Mouse (Mus musculus): ENCODE measurements at regions not wholly inside any gene's neighbourhood (a gene's known extent, or its start where the extent isn't known, plus 50 kb on each side); places are given as distances from the start of the nearest gene placed in this dataset.

- Histone ChIP-seq H3K36me3 (replicated peaks; ENCODE audit: low read length) (no peaks in the 10 kb centered on the region), H3K4me3 (replicated peaks) (no peak overlapping the region), H3K9me3 (peaks cover 38% of the 10 kb centered on the region), H3K4me1 (peaks cover 32% of the 10 kb centered on the region), H3K27me3 (replicated peaks) (peaks cover 22% of the 10 kb centered on the region)
- TF ChIP-seq GATA1 (IDR thresholded peaks at IDR 0.05; ENCODE audit: borderline replicate concordance, low read length), result no peak
These were observed 73.7 kb upstream of the 1700021F07Rik start for GRCm38 (mm10) chr2:173448546-173449187.

- H3K27me3 ChIP-seq (replicated peaks), result peaks cover 20% of the 10 kb centered on the region
- H3K4me3 ChIP-seq (replicated peaks), result no peak overlapping the region
- peaks cover 39% of the 10 kb centered on the region for H3K9me3 ChIP-seq
- TF ChIP-seq FLI1 (IDR thresholded peaks at IDR 0.05; ENCODE audit: low read length) (no peak), GATA1 (IDR thresholded peaks at IDR 0.05; ENCODE audit: borderline replicate concordance, low read length) (no peak)
- peaks cover 28% of the 10 kb centered on the region for H3K4me1 ChIP-seq
- H3K36me3 ChIP-seq (replicated peaks; ENCODE audit: low read length), result no peaks in the 10 kb centered on the region
These were observed 73.2 kb upstream of the 1700021F07Rik start for GRCm38 (mm10) chr2:173449198-173449597.

- peak overlapping the region; percentile 69 for H3K4me3 ChIP-seq (replicated peaks)
These were observed 70.3 kb upstream of the 1700021F07Rik start for GRCm38 (mm10) chr2:173451993-173452481.

GRCm38 (mm10) chr2:173452800-173453199 is 69.6 kb upstream of the 1700021F07Rik start:
- Histone ChIP-seq H3K36me3 (replicated peaks; ENCODE audit: low read length) (no peaks in the 10 kb centered on the region), H3K4me1 (peaks cover 22% of the 10 kb centered on the region), H3K9me3 (peaks cover 40% of the 10 kb centered on the region), H3K27me3 (replicated peaks) (peaks cover 16% of the 10 kb centered on the region), H3K4me3 (replicated peaks) (no peak overlapping the region)
- TF ChIP-seq FLI1 (IDR thresholded peaks at IDR 0.05; ENCODE audit: low read length), result no peak
- no peak for TF ChIP-seq GATA1 (IDR thresholded peaks at IDR 0.05; ENCODE audit: borderline replicate concordance, low read length)

More at GRCm38 (mm10) chr2:173451993-173452481, 70.3 kb upstream of the 1700021F07Rik start:
- Histone ChIP-seq H3K36me3 (replicated peaks; ENCODE audit: low read length) (no peaks in the 10 kb centered on the region), H3K9me3 (peaks cover 46% of the 10 kb centered on the region), H3K4me1 (peaks cover 22% of the 10 kb centered on the region), H3K27me3 (replicated peaks) (peaks cover 10% of the 10 kb centered on the region)
- TF ChIP-seq FLI1 (IDR thresholded peaks at IDR 0.05; ENCODE audit: low read length) (no peak), GATA1 (IDR thresholded peaks at IDR 0.05; ENCODE audit: borderline replicate concordance, low read length) (no peak)

GRCm38 (mm10) chr2:173453569-173454405 is 68.6 kb upstream of the 1700021F07Rik start:
- peaks cover 30% of the 10 kb centered on the region for H3K9me3 ChIP-seq
- no peak overlapping the region for H3K4me3 ChIP-seq (replicated peaks)
- TF ChIP-seq FLI1 (IDR thresholded peaks at IDR 0.05; ENCODE audit: low read length) (no peak), GATA1 (IDR thresholded peaks at IDR 0.05; ENCODE audit: borderline replicate concordance, low read length) (no peak)

GRCm38 (mm10) chr2:173454741-173455140 is 67.6 kb upstream of the 1700021F07Rik start:
- no peak for TF ChIP-seq GATA1 (IDR thresholded peaks at IDR 0.05; ENCODE audit: borderline replicate concordance, low read length)
- no peak for TF ChIP-seq FLI1 (IDR thresholded peaks at IDR 0.05; ENCODE audit: low read length)
- no peaks in the 10 kb centered on the region for H3K36me3 ChIP-seq (replicated peaks; ENCODE audit: low read length)
- H3K4me1 ChIP-seq, result peaks cover 17% of the 10 kb centered on the region
- peaks cover 27% of the 10 kb centered on the region for H3K9me3 ChIP-seq
- H3K27me3 ChIP-seq (replicated peaks), result peaks cover 22% of the 10 kb centered on the region
- no peak overlapping the region for H3K4me3 ChIP-seq (replicated peaks)

More at GRCm38 (mm10) chr2:173453569-173454405, 68.6 kb upstream of the 1700021F07Rik start:
- peaks cover 22% of the 10 kb centered on the region for H3K27me3 ChIP-seq (replicated peaks)
- H3K36me3 ChIP-seq (replicated peaks; ENCODE audit: low read length), result no peaks in the 10 kb centered on the region
- peaks cover 18% of the 10 kb centered on the region for H3K4me1 ChIP-seq

GRCm38 (mm10) chr2:173455216-173455615 is 67.2 kb upstream of the 1700021F07Rik start:
- H3K4me1 ChIP-seq, result peaks cover 17% of the 10 kb centered on the region
- H3K9me3 ChIP-seq, result peaks cover 22% of the 10 kb centered on the region
- H3K36me3 ChIP-seq (replicated peaks; ENCODE audit: low read length), result no peaks in the 10 kb centered on the region
- peaks cover 20% of the 10 kb centered on the region for H3K27me3 ChIP-seq (replicated peaks)
- no peak overlapping the region for H3K4me3 ChIP-seq (replicated peaks)
- TF ChIP-seq GATA1 (IDR thresholded peaks at IDR 0.05; ENCODE audit: borderline replicate concordance, low read length), result no peak
- no peak for TF ChIP-seq FLI1 (IDR thresholded peaks at IDR 0.05; ENCODE audit: low read length)

GRCm38 (mm10) chr2:173456083-173456482 is 66.3 kb upstream of the 1700021F07Rik start:
- H3K27me3 ChIP-seq (replicated peaks), result peaks cover 20% of the 10 kb centered on the region
- no peaks in the 10 kb centered on the region for H3K36me3 ChIP-seq (replicated peaks; ENCODE audit: low read length)
- H3K9me3 ChIP-seq, result peaks cover 21% of the 10 kb centered on the region
- peaks cover 17% of the 10 kb centered on the region for H3K4me1 ChIP-seq
- TF ChIP-seq FLI1 (IDR thresholded peaks at IDR 0.05; ENCODE audit: low read length), result no peak
- TF ChIP-seq GATA1 (IDR thresholded peaks at IDR 0.05; ENCODE audit: borderline replicate concordance, low read length), result no peak
- no peak overlapping the region for H3K4me3 ChIP-seq (replicated peaks)

GRCm38 (mm10) chr2:173456924-173457623 is 65.3 kb upstream of the 1700021F07Rik start:
- peaks cover 20% of the 10 kb centered on the region for H3K27me3 ChIP-seq (replicated peaks)
- H3K9me3 ChIP-seq, result peaks cover 25% of the 10 kb centered on the region
- no peak overlapping the region for H3K4me3 ChIP-seq (replicated peaks)
- TF ChIP-seq GATA1 (IDR thresholded peaks at IDR 0.05; ENCODE audit: borderline replicate concordance, low read length) (no peak), FLI1 (IDR thresholded peaks at IDR 0.05; ENCODE audit: low read length) (no peak)
- H3K36me3 ChIP-seq (replicated peaks; ENCODE audit: low read length), result no peaks in the 10 kb centered on the region
- H3K4me1 ChIP-seq, result peaks cover 8% of the 10 kb centered on the region
